Mouse (Mus musculus) frontal cortex, postnatal 14 days (tissue): Measurements from ENCODE around the gene Fgfr2.

Experiments
- DNase-seq, 2 experiments: peaks; one replicate each; pipeline ENCODE4 v3.0.0; 2022; ENCODE audit warnings: low spot score in 2 of 2

Fgfr2 gene

GRCm38 (mm10) chr7:131975867-131976266 is 1147.3 kb downstream of the Fgfr2 start:
- no peak for DNase-seq

- DNase-seq = no peak
These were observed 1152.9 kb downstream of the Fgfr2 start for GRCm38 (mm10) chr7:131970255-131970654.

- DNase-seq = peak in 1 of 2 experiments; percentile 26
These were observed 1156.1 kb downstream of the Fgfr2 start for GRCm38 (mm10) chr7:131966916-131967494.

GRCm38 (mm10) chr7:131966023-131966915 is 1156.9 kb downstream of the Fgfr2 start, which contains the start of gene Gpr26:
TSS of gene Gpr26 (plus strand) at chr7:131966460.
- DNase-seq = peak in 1 of 2 experiments; percentile 39

- DNase-seq = no peak
These were observed 1162.6 kb downstream of the Fgfr2 start for GRCm38 (mm10) chr7:131960551-131960950.

- no peak for DNase-seq
These were observed 1164.4 kb downstream of the Fgfr2 start for GRCm38 (mm10) chr7:131958705-131959104.

- DNase-seq = no peak
These were observed 1169.7 kb downstream of the Fgfr2 start for GRCm38 (mm10) chr7:131953402-131953801.

GRCm38 (mm10) chr7:131951131-131951530 is 1172.0 kb downstream of the Fgfr2 start:
- no peak for DNase-seq

GRCm38 (mm10) chr7:131937611-131938010 is 1185.5 kb downstream of the Fgfr2 start:
- no peak for DNase-seq

GRCm38 (mm10) chr7:131927288-131928050 is 1195.7 kb downstream of the Fgfr2 start:
- no peak for DNase-seq

GRCm38 (mm10) chr7:131917384-131917783 is 1205.8 kb downstream of the Fgfr2 start:
- no peak for DNase-seq

- peak in 1 of 2 experiments; percentile 30 for DNase-seq
These were observed 1213.5 kb downstream of the Fgfr2 start for GRCm38 (mm10) chr7:131909611-131910010.

- DNase-seq = no peak
These were observed 1216.5 kb downstream of the Fgfr2 start for GRCm38 (mm10) chr7:131906499-131907190.

- DNase-seq = peak; percentile 64 to 78
These were observed 1223.8 kb downstream of the Fgfr2 start for GRCm38 (mm10) chr7:131899356-131899755.

- DNase-seq = no peak
These were observed 1225.9 kb downstream of the Fgfr2 start for GRCm38 (mm10) chr7:131897282-131897681.

GRCm38 (mm10) chr7:131882824-131883223 is 1240.3 kb downstream of the Fgfr2 start:
- no peak for DNase-seq

GRCm38 (mm10) chr7:131881876-131882615 is 1241.1 kb downstream of the Fgfr2 start:
- DNase-seq = peak; percentile 29 to 82

GRCm38 (mm10) chr7:131880150-131880549 is 1243.0 kb downstream of the Fgfr2 start:
- no peak for DNase-seq

- no peak for DNase-seq
These were observed 1244.3 kb downstream of the Fgfr2 start for GRCm38 (mm10) chr7:131878846-131879245.

- no peak for DNase-seq
These were observed 1262.0 kb downstream of the Fgfr2 start for GRCm38 (mm10) chr7:131861157-131861556.

- peak in 1 of 2 experiments; percentile 7 for DNase-seq
These were observed 1267.5 kb downstream of the Fgfr2 start for GRCm38 (mm10) chr7:131855641-131856040.
